Comparison of ENCODE assay signal across 28 mouse cellular contexts in the genomic region with DNA sequence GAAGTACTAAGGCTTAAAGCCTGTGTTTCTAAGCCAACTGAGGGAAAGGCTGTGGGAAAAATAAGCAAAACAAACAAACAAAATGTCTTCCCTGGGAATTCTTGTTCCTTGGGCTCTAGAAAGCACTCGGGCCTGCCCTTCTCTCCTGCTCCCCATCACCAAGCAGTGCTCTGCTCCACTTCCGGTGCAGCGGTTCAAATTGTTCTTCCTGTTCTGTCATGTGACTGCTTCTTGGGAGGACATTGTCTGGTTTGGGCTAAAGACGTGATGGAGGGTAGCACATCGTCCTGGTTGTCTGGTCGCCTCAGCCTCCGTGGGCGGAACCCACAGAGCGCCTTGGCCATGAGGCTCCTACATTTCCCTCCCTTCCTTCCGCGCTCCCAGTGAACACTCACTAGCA.
DNase-seq lines count a peak whose midpoint lies in the region; ATAC-seq and TF ChIP-seq lines count a peak whose summit lies in the region.
"Had no signal": no experiment of that assay in that cellular context is flagged by ENCODE, and none has a peak within 500 bp of the region (broad histone marks: within the 10 kb centered on the region; RNA-seq: fewer than 3 reads in every experiment).

No protein-coding gene starts in this region.

- no peak overlapping the region for H3K4me3 ChIP-seq in forebrain, embryonic 10.5 days
- H3K4me3 ChIP-seq in forebrain, embryonic 11.5 days (ENCODE audit: low read depth, low read length): no peak overlapping the region
- no peak overlapping the region for H3K4me3 ChIP-seq in thymus, adult 2 months (ENCODE audit: control insufficient read depth, insufficient read depth, low read length)
- H3K4me3 ChIP-seq: embryonic facial prominence, embryonic 13.5 days; erythroblast, embryonic 14.5 days; hindbrain, embryonic 15.5 days; kidney, embryonic 15.5 days; limb, embryonic 13.5 days; liver, embryonic 12.5 days; neural tube, embryonic 12.5 days had no signal

- H3K4me2 ChIP-seq in forebrain, embryonic 11.5 days (ENCODE audit: low read depth, low read length, severe bottlenecking): no peak overlapping the region
- H3K4me2 ChIP-seq: embryonic facial prominence, embryonic 13.5 days; hindbrain, embryonic 15.5 days; kidney, embryonic 15.5 days; limb, embryonic 13.5 days; liver, embryonic 12.5 days; neural tube, embryonic 12.5 days had no signal

- peaks cover under 1% of the 10 kb centered on the region; the same call in 1 of the 2 replicates for H3K36me3 ChIP-seq in forebrain, embryonic 10.5 days (replicated peaks)
- no peaks in the 10 kb centered on the region for H3K36me3 ChIP-seq in forebrain, embryonic 11.5 days (ENCODE audit: control insufficient read depth, insufficient read depth, low read length)
- peaks cover 6% of the 10 kb centered on the region for H3K36me3 ChIP-seq in thymus, adult 2 months (ENCODE audit: control insufficient read depth, insufficient read depth, low read length)
- H3K36me3 ChIP-seq: embryonic facial prominence, embryonic 13.5 days; G1E; hindbrain, embryonic 15.5 days; kidney, embryonic 15.5 days; liver, embryonic 12.5 days; neural tube, embryonic 12.5 days had no signal

- WGBS in forebrain, embryonic 10.5 days: 92% methylated on average over 11 of the region's 11 CpGs
- WGBS in forebrain, embryonic 11.5 days: 91% methylated on average over 11 of the region's 11 CpGs
- 71% methylated on average over 11 of the region's 11 CpGs for WGBS in thymus, adult 2 months

- H3K9me3 ChIP-seq in forebrain, embryonic 10.5 days: peaks cover 8% of the 10 kb centered on the region
- H3K9me3 ChIP-seq in forebrain, embryonic 11.5 days (ENCODE audit: control insufficient read depth, low read length): peaks cover 4% of the 10 kb centered on the region
- H3K9me3 ChIP-seq: hindbrain, embryonic 15.5 days had no signal

- H3K27ac ChIP-seq in forebrain, embryonic 10.5 days: 0 out of 2 replicates have a peak overlapping the region, but pooled peaks have one; percentile 25
- no peak overlapping the region for H3K27ac ChIP-seq in forebrain, embryonic 11.5 days (ENCODE audit: low read depth, low read length)
- peak overlapping the region; percentile 42; the same call in 1 of the 2 replicates for H3K27ac ChIP-seq in thymus, adult 2 months (ENCODE audit: control insufficient read depth, insufficient read depth, low read length)
- H3K27ac ChIP-seq: embryonic facial prominence, embryonic 13.5 days; hindbrain, embryonic 15.5 days; kidney, embryonic 15.5 days; limb, embryonic 13.5 days; liver, embryonic 12.5 days; neural tube, embryonic 12.5 days had no signal

- DNase-seq in forebrain, embryonic 10.5 days (ENCODE audit: extremely low spot score, low spot score): no peak
- DNase-seq in forebrain, embryonic 11.5 days (ENCODE audit: low spot score): no peak
- DNase-seq in thymus, adult 2 months: no peak
- DNase-seq in thymus, postnatal 36 days: no peak
- DNase-seq in R1 (ENCODE audit: low read depth, low spot score): peak; percentile 8
- peak; percentile 59 for DNase-seq in naive thymus-derived CD4-positive, alpha-beta T cell, adult 2 months (ENCODE audit: low read depth)
- no peak for DNase-seq in layer of hippocampus, adult 18-20 months (ENCODE audit: low spot score in 2 of 2)
- DNase-seq: adrenal gland, postnatal 14 days; cerebellum, adult 8-10 months; cerebellum, postnatal 36 days; embryo, embryonic 11 days; kidney, adult 11 months; kidney, postnatal 36 days; layer of hippocampus, adult 9-11 months; lung, adult 18-20 months; lung, postnatal 14 days; midbrain, embryonic 14.5 days; right cerebral cortex, postnatal 14 days; spleen, adult 18-20 months had no signal

- no peaks in the 10 kb centered on the region for H3K27me3 ChIP-seq in forebrain, embryonic 10.5 days (ENCODE audit: poor library complexity, severe bottlenecking)
- no peaks in the 10 kb centered on the region for H3K27me3 ChIP-seq in forebrain, embryonic 11.5 days (ENCODE audit: control insufficient read depth, insufficient read depth, low read length)
- H3K27me3 ChIP-seq in thymus, adult 2 months (ENCODE audit: control insufficient read depth, insufficient read depth, low read length): no peaks in the 10 kb centered on the region
- H3K27me3 ChIP-seq: embryonic facial prominence, embryonic 13.5 days; hindbrain, embryonic 15.5 days; kidney, embryonic 15.5 days; limb, embryonic 13.5 days; liver, embryonic 12.5 days; neural tube, embryonic 12.5 days had no signal

- no peak for TF ChIP-seq CTCF in thymus, adult 2 months (IDR thresholded peaks at IDR 0.05; ENCODE audit: borderline replicate concordance, control insufficient read depth, extremely low read depth, insufficient read depth, low read length, poor library complexity)

- no peak for ATAC-seq in forebrain, embryonic 11.5 days (replicated peaks; ENCODE audit: low FRiP score)
- ATAC-seq: liver, embryonic 12.5 days; Patski had no signal

- peaks cover 14% of the 10 kb centered on the region for H3K4me1 ChIP-seq in forebrain, embryonic 10.5 days
- no peaks in the 10 kb centered on the region for H3K4me1 ChIP-seq in forebrain, embryonic 11.5 days (replicated peaks; ENCODE audit: control insufficient read depth, insufficient read depth, low read length)
- H3K4me1 ChIP-seq in thymus, adult 2 months (replicated peaks; ENCODE audit: control insufficient read depth, insufficient read depth, low read length): peaks cover 18% of the 10 kb centered on the region
- H3K4me1 ChIP-seq: liver, embryonic 12.5 days; neural tube, embryonic 12.5 days had no signal

- H3K9ac ChIP-seq in forebrain, embryonic 11.5 days (ENCODE audit: low read length): no peak overlapping the region
- H3K9ac ChIP-seq: embryonic facial prominence, embryonic 13.5 days; hindbrain, embryonic 15.5 days; kidney, embryonic 15.5 days; limb, embryonic 13.5 days; liver, embryonic 12.5 days; neural tube, embryonic 12.5 days had no signal

- no peak for TF ChIP-seq POLR2A in thymus, adult 2 months (IDR thresholded peaks at IDR 0.05; ENCODE audit: control insufficient read depth, extremely low read depth, insufficient read depth, low read length, poor library complexity)

Comparison
In these comparisons a context has a peak if more than half of its experiments do, and no peak if none do; other contexts are left out.
1. DNase-seq: peak in R1 (single experiment) and naive thymus-derived CD4-positive, alpha-beta T cell, adult 2 months (single experiment); none in forebrain, embryonic 10.5 days (single experiment), forebrain, embryonic 11.5 days (single experiment), thymus, adult 2 months (single experiment), thymus, postnatal 36 days (0 of 2) and layer of hippocampus, adult 18-20 months (0 of 2).